Mouse (Mus musculus) E14TG2a.4 (cell line): Measurements from ENCODE around the gene Ccdc188.

ENCODE experiments used
- H3K27me3 ChIP-seq: 2 replicates; pipeline ENCODE4 v1.6.1; 2014; ENCODE audit warnings: low read length, control low read depth; ENCODE audit not compliant: insufficient read depth
- H3K36me3 ChIP-seq: 2 replicates; pipeline ENCODE4 v1.6.1; 2014; ENCODE audit warnings: low read length, control low read depth; ENCODE audit not compliant: insufficient read depth
- H3K4me1 ChIP-seq: replicated peaks from 2 replicates; pipeline ENCODE4 v1.6.1; 2014; ENCODE audit warnings: low read depth, low read length, control low read depth
- H3K4me3 ChIP-seq: replicated peaks from 2 replicates; pipeline ENCODE4 v1.5.1; 2014; ENCODE audit warnings: mild to moderate bottlenecking, low read length
- H3K9me3 ChIP-seq: 2 replicates; pipeline ENCODE4 v1.6.1; 2014; ENCODE audit warnings: low read length, control low read depth
- CTCF ChIP-seq: conservative IDR thresholded peaks from 2 replicates; pipeline ENCODE4 v1.5.1; 2014; ENCODE audit warnings: low read length
- NANOG ChIP-seq: IDR thresholded peaks from 2 replicates; pipeline ENCODE4 v1.6.1; 2014; ENCODE audit warnings: borderline replicate concordance, low read length, mixed read lengths
- POU5F1 ChIP-seq: IDR thresholded peaks from 2 replicates; pipeline ENCODE4 v1.6.1; 2014; ENCODE audit warnings: low read length, borderline replicate concordance

Gene Ccdc188

DNA sequence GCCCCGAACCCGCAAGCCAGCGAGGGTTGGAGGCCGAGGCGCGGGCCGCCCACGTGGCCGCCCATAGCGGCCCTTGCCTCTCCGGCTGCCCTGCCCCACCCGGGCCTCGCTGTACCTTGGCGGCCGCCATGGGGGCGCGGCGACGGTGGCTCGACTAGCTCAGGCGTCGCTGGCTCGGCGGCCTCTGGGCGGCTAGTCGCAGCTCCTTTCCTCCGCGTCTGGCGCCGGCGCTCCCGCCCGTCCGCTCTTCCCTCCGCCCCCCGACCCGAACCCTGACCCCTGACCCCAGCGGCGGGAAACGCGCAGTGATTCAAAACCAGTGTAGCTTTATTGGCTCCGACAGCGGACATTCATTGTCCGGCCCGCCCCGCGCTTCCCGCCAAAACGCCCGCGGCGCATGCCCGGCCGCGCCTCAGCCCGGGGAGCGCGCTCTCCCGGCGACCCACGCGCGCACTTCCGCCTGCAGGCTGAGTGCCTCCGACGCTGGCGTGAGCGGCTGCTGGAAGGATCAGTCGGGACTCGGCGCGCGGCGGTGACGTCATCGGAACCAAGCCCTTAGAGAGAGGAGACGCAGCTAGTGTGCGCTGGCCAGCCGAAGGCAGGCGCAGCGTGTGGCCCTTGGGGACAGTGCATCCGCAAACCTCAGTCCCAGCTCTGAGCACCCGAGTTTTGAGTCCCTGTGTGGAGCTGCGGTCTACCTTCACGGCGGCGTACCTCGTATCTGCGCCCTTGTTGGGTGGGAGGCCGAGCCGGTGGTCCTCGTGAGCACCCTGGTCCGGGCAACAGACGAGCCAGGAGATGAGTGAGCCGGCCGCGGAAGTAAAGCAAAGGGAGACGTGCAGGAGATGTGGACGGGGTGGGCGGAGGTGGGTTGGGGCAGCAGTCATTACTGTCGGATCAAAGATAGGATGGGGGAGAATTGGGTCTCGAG, 31.0 kb downstream of the Ccdc188 start, which contains the start of the genes Trmt2a and Ranbp1:
Trmt2a (plus strand) TSS at position 247 of the 931 bp plus-strand sequence.
Ranbp1 (minus strand) TSS at position 300 of the 931 bp plus-strand sequence.
- Histone ChIP-seq H3K4me3 (peak within 1 kb of the TSS; percentile 97), H3K9me3 (no peaks in the 10 kb centered on the region), H3K4me1 (peaks cover 72% of the 10 kb centered on the region), H3K27me3 (no peaks in the 10 kb centered on the region), H3K36me3 (peaks cover 79% of the 10 kb centered on the region)
- no peak for TF ChIP-seq POU5F1
- TF ChIP-seq NANOG: no peak
- TF ChIP-seq CTCF: no peak

DNA sequence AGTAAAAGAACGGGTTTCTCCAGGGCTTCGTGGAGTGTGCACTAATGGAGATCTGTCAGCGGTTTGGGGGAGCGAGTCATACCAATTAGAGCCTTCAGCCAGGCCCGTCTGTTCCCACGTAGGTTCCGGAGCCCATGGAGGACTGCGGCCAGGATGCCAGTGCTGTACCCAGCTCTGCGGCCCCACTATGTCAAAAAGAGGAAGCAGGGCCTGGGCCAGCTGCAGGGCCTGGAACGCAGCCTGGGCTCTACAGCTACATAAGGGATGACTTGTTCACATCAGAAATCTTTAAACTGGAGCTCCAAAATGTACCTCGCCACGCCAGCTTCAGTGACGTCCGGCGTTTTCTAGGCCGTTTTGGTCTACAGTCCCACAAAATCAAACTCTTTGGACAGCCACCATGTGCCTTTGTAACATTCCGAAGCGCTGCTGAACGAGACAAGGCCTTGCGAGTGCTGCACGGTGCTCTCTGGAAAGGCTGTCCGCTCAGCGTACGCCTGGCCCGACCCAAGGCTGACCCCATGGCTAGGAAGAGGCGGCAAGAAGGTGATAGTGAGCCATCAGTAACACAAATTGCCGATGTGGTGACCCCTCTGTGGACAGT, 31.8 kb downstream of the Ccdc188 start:
- peaks cover 79% of the 10 kb centered on the region for H3K36me3 ChIP-seq
- H3K4me1 ChIP-seq: peaks cover 64% of the 10 kb centered on the region
- H3K27me3 ChIP-seq: no peaks in the 10 kb centered on the region
- H3K4me3 ChIP-seq: peak overlapping the region; percentile 97
- TF ChIP-seq CTCF (no peak), POU5F1 (no peak), NANOG (no peak)
- no peaks in the 10 kb centered on the region for H3K9me3 ChIP-seq

DNA sequence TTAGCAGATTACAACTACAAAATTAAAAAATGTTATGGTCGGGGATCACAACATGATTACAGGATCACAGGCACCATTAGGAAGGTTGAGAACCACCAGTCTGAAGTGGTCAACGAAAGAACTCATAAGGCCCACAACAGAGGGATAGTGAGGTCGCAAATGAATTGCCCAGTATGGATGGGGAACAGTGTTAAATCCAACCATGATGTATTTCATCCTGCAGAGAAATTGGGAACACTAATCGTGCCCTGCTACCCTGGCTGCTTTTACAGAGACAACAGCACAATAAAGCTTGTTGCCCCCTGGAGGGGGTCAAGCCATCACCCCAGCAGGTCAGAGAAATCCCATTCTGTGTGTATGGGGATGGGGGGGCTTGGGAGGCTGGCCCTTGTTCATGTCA, 32.6 kb downstream of the Ccdc188 start:
- TF ChIP-seq CTCF: no peak
- no peak for TF ChIP-seq POU5F1
- no peak for TF ChIP-seq NANOG
- Histone ChIP-seq H3K27me3 (no peaks in the 10 kb centered on the region), H3K4me3 (peak overlapping the region; percentile 97), H3K9me3 (no peaks in the 10 kb centered on the region), H3K4me1 (peaks cover 56% of the 10 kb centered on the region), H3K36me3 (peaks cover 79% of the 10 kb centered on the region)

DNA sequence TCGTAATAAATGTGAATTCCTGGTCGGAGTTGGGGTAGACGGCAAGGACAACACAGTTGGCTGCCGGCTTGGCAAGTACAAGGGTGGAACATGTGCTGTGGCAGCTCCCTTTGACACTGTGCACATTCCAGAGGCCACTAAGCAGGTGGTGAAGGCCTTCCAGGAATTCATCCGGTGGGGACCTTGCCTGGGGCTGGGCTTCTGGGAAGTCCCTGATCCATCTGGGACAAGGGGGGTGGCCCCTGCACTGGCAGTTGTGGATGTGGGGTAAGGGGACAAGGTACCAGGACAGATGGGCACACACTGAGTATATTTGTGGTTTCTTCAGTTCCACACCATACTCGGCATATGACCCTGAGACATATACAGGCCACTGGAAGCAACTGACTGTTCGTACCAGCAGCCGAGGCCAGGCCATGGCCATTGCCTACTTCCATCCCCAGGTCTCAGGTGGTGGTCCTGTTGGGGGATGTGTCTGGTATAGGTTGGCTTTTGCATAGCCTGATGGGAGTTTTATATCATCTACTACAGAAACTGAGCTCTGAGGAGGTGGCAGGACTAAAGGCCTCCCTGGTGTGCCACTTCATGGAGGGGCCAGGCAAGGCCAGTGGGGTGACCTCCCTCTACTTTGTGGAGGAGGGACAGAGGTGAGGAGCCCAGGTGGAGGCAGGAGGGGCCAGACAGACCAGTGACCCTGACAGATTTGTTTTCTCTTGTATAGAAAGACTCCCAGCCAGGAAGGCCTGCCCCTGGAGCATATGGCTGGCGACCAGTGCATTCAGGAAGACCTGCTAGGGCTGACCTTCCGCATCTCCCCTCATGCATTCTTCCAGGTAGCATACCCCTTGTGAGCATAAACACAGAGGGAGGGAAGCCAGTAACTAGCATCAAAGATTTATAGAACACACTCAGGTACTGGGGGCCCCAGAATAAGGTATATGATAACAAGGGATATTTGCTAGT, 33.4 kb downstream of the Ccdc188 start:
- Histone ChIP-seq H3K36me3 (peaks cover 79% of the 10 kb centered on the region), H3K4me3 (peak overlapping the region; percentile 97), H3K27me3 (no peaks in the 10 kb centered on the region), H3K9me3 (no peaks in the 10 kb centered on the region), H3K4me1 (peaks cover 47% of the 10 kb centered on the region)
- TF ChIP-seq NANOG (no peak), POU5F1 (no peak), CTCF (no peak)

DNA sequence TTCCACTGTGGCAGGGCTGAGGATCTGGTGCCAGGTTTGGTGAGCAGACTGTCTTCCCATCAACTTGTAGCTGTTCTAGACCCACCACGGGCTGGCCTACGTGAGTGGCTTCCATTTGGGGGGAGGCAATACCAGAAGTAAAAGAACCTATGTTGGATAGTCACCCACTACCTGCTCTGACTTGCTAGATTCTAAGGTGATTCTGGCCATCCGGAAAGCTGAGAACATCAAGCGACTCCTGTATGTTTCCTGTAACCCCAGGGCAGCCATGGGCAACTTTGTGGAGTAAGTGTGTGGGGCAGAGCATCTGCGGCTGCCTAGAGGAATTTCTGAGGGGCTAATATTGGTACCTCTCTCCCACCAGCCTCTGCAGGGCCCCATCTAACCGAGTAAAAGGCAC, 35.1 kb downstream of the Ccdc188 start:
- TF ChIP-seq CTCF: no peak
- no peak for TF ChIP-seq NANOG
- TF ChIP-seq POU5F1: no peak
- Histone ChIP-seq H3K27me3 (no peaks in the 10 kb centered on the region), H3K4me1 (peaks cover 35% of the 10 kb centered on the region), H3K4me3 (no peak overlapping the region), H3K9me3 (no peaks in the 10 kb centered on the region), H3K36me3 (peaks cover 83% of the 10 kb centered on the region)

DNA sequence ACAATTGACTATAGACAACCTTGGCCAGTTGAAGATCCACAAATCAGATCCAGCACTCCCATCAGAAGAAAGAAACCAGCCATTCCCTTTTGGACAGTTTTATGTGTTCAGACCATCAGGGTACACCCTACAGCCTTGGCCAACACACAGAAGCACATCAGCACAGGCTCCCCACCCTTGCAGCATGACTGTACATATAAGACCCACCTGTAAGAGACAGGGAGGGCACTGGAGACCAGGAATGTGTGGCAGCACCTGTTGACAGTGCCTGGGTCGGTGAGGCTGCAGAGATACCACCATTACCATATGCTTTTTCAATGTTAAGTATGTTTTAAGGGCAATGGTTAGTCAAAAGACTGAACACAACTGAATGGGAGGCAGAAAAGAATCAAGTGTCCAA, 36.2 kb downstream of the Ccdc188 start:
- Histone ChIP-seq H3K9me3 (no peaks in the 10 kb centered on the region), H3K4me1 (peaks cover 35% of the 10 kb centered on the region), H3K27me3 (no peaks in the 10 kb centered on the region), H3K4me3 (no peak overlapping the region), H3K36me3 (peaks cover 93% of the 10 kb centered on the region)
- TF ChIP-seq POU5F1 (no peak), NANOG (no peak), CTCF (no peak)

DNA sequence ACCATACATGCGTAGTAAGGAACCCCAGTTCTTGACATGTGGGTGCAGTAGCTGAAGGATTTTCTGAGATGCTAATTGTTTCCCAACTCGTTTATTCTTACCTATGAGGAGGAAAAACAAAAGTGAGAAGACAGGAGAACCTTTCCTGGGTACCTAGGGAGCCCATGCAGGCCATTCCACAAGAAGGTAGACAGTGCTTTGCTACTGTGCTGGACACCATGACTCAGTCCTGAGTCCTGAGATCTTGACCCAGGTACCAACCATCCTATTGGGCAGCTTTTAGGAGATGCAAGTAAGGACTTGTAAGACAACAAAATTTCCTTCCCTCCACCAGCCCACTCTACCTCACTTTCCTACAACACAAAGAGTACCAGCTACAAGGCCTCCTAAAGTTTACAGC, 40.5 kb downstream of the Ccdc188 start, which contains the start of gene Gm49776:
Gm49776 (minus strand) TSS at position 101 of the 400 bp plus-strand sequence.
- H3K4me1 ChIP-seq: peaks cover 7% of the 10 kb centered on the region
- TF ChIP-seq CTCF: no peak
- TF ChIP-seq NANOG: no peak
- TF ChIP-seq POU5F1: no peak
- no peaks in the 10 kb centered on the region for H3K9me3 ChIP-seq
- no peaks in the 10 kb centered on the region for H3K27me3 ChIP-seq
- no peak within 1 kb of the TSS for H3K4me3 ChIP-seq
- H3K36me3 ChIP-seq: peaks cover 96% of the 10 kb centered on the region

DNA sequence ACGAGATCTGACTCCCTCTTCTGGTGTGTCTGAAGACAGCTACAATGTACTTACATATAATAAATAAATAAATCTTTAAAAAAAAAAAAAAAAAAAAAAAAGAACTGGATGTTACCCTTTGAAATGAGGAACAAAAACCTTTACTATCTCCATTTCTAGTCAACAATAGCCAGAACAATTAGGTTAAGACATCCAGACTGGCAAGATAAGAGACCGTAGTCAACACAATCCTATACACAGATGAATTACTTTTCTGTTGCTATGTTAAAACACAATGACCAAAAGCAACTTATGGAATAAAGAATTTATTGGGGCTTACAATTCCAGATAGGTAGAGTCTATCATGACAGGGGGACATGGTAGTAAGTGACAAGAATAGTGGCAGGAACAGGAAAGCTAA, 47.3 kb downstream of the Ccdc188 start:
- no peaks in the 10 kb centered on the region for H3K27me3 ChIP-seq
- no peak for TF ChIP-seq CTCF
- no peak for TF ChIP-seq NANOG
- TF ChIP-seq POU5F1: no peak
- H3K36me3 ChIP-seq: peaks cover 94% of the 10 kb centered on the region
- H3K9me3 ChIP-seq: no peaks in the 10 kb centered on the region
- H3K4me3 ChIP-seq: no peak overlapping the region
- peaks cover 19% of the 10 kb centered on the region for H3K4me1 ChIP-seq
